Mouse (Mus musculus): Measurements from ENCODE around the gene Slc27a5.

Gene Slc27a5

GRCm38 (mm10) chr7:13024805-13025204 lies 26.8 kb upstream of the Slc27a5 start:
- peak in 1 of 2 experiments; percentile 81 for DNase-seq (ENCODE audit: low spot score in 2 of 2)

GRCm38 (mm10) chr7:13023928-13024731 lies 26.1 kb upstream of the Slc27a5 start:
- DNase-seq (ENCODE audit: low spot score in 2 of 2) = peak; percentile 89 to 94

GRCm38 (mm10) chr7:13022773-13023535 lies 25.0 kb upstream of the Slc27a5 start:
- no peak for DNase-seq (ENCODE audit: low spot score in 2 of 2)

- DNase-seq (ENCODE audit: low spot score in 2 of 2) = no peak
Observed at GRCm38 (mm10) chr7:13015217-13015616, 17.2 kb upstream of the Slc27a5 start.

GRCm38 (mm10) chr7:13014275-13014839 lies 16.4 kb upstream of the Slc27a5 start:
- no peak for DNase-seq (ENCODE audit: low spot score in 2 of 2)

GRCm38 (mm10) chr7:13013671-13014070 lies 15.7 kb upstream of the Slc27a5 start:
- DNase-seq (ENCODE audit: low spot score in 2 of 2) = no peak

- no peak for DNase-seq (ENCODE audit: low spot score in 2 of 2)
Observed at GRCm38 (mm10) chr7:13010005-13010908, 12.3 kb upstream of the Slc27a5 start, which contains the start of gene Zbtb45. Zbtb45 (minus strand) TSS chr7:13010034.

- DNase-seq (ENCODE audit: low spot score in 2 of 2) = peak; percentile 84 to 96
Observed at GRCm38 (mm10) chr7:13009143-13010004, 11.4 kb upstream of the Slc27a5 start.

- DNase-seq (ENCODE audit: low spot score in 2 of 2) = no peak
Observed at GRCm38 (mm10) chr7:13007341-13008092, 9.5 kb upstream of the Slc27a5 start.

GRCm38 (mm10) chr7:13006531-13006930 lies 8.5 kb upstream of the Slc27a5 start:
- DNase-seq (ENCODE audit: low spot score in 2 of 2) = no peak

- DNase-seq (ENCODE audit: low spot score in 2 of 2) = no peak
Observed at GRCm38 (mm10) chr7:13006011-13006410, 8.0 kb upstream of the Slc27a5 start.

- no peak for DNase-seq (ENCODE audit: low spot score in 2 of 2)
Observed at GRCm38 (mm10) chr7:13003380-13003779, 5.4 kb upstream of the Slc27a5 start.

GRCm38 (mm10) chr7:13001584-13001983 lies 3.6 kb upstream of the Slc27a5 start:
- no peak for DNase-seq (ENCODE audit: low spot score in 2 of 2)

GRCm38 (mm10) chr7:12998851-12999250 lies 859 bp upstream of the Slc27a5 start, which contains the start of gene Trim28:
Trim28 (plus strand) TSS chr7:12999114.
- no peak for DNase-seq (ENCODE audit: low spot score in 2 of 2)

GRCm38 (mm10) chr7:12997230-12997629 lies 762 bp downstream of the Slc27a5 start:
- no peak for DNase-seq (ENCODE audit: low spot score in 2 of 2)

GRCm38 (mm10) chr7:12995862-12996261 lies 2.1 kb downstream of the Slc27a5 start:
- DNase-seq (ENCODE audit: low spot score in 2 of 2) = no peak

- no peak for DNase-seq (ENCODE audit: low spot score in 2 of 2)
Observed at GRCm38 (mm10) chr7:12993148-12993547, 4.8 kb downstream of the Slc27a5 start.

GRCm38 (mm10) chr7:12992222-12992621 lies 5.8 kb downstream of the Slc27a5 start:
- no peak for DNase-seq (ENCODE audit: low spot score in 2 of 2)

- no peak for DNase-seq (ENCODE audit: low spot score in 2 of 2)
Observed at GRCm38 (mm10) chr7:12987409-12988189, 10.4 kb downstream of the Slc27a5 start.

Measured in left cerebral cortex, adult 9 months (tissue).